Mouse (Mus musculus) CH12.LX (cell line): ENCODE results near the gene Gng2. TPM values are rescaled to one million over a fixed set of nuclear protein-coding genes. Genes with fewer than 3 reads are reported as not detected.

Experiments
- DNase-seq: peaks from one replicate; pipeline ENCODE4 v3.0.0-alpha.2; 2013; ENCODE audit errors: extremely low read depth
- H3K27ac ChIP-seq: 2 replicates; pipeline ENCODE4 v1.5.1; 2012; ENCODE audit warnings: low read depth, mild to moderate bottlenecking, control low read depth, moderate library complexity; ENCODE audit not compliant: insufficient read depth
- H3K27me3 ChIP-seq: replicated peaks from 2 replicates; pipeline ENCODE3; 2012; ENCODE audit warnings: inconsistent platforms
- H3K36me3 ChIP-seq, 2 experiments: replicated peaks in 1 of 2; 2 replicates each; pipeline versions ENCODE3 to v1.6.1; 2012; ENCODE audit warnings: inconsistent platforms in 1 of 2, low read length in 1 of 2, mild to moderate bottlenecking in 1 of 2, mixed read lengths in 1 of 2, moderate library complexity in 1 of 2; ENCODE audit not compliant: control insufficient read depth in 1 of 2, insufficient read depth in 1 of 2
- H3K4me1 ChIP-seq, 2 experiments: 2 replicates each; pipeline ENCODE4 v1.6.1; 2012; ENCODE audit warnings: inconsistent platforms in 1 of 2, moderate library complexity in 1 of 2; ENCODE audit not compliant: insufficient read depth in 2 of 2, control insufficient read depth in 1 of 2
- H3K4me2 ChIP-seq: 2 replicates; pipeline ENCODE4 v1.6.1; 2012; ENCODE audit warnings: low read depth, mild to moderate bottlenecking, control low read depth; ENCODE audit not compliant: poor library complexity, insufficient read depth, severe bottlenecking
- H3K4me3 ChIP-seq, 3 experiments: fragments of 150-350 bp in 1 of 3; sonication (generic) in 1 of 3; replicated peaks in 1 of 3; 2 replicates each; pipeline versions ENCODE3 to v1.5.1; 2011 to 2012; ENCODE audit warnings: low read depth in 2 of 3, low read length in 2 of 3, mild to moderate bottlenecking in 2 of 3, moderate library complexity in 2 of 3, control low read depth in 1 of 3, improper control_type of control experiment in 1 of 3, inconsistent platforms in 1 of 3, mixed read lengths in 1 of 3; ENCODE audit not compliant: poor library complexity in 1 of 3
- H3K79me2 ChIP-seq: replicated peaks from 2 replicates; pipeline ENCODE4 v1.6.1; 2012; ENCODE audit warnings: mild to moderate bottlenecking, moderate library complexity; ENCODE audit not compliant: control insufficient read depth, poor library complexity, insufficient read depth, severe bottlenecking; ENCODE audit errors: extremely low read depth
- H3K9ac ChIP-seq: 2 replicates; pipeline ENCODE4 v1.6.1; 2012; ENCODE audit warnings: low read depth, mild to moderate bottlenecking, control low read depth, moderate library complexity; ENCODE audit not compliant: insufficient read depth
- H3K9me3 ChIP-seq: replicated peaks from 2 replicates; pipeline ENCODE3; 2012; ENCODE audit warnings: low read length, inconsistent platforms, mixed read lengths
- BHLHE40 ChIP-seq: IDR thresholded peaks from 2 replicates; pipeline ENCODE4 v1.6.1; 2011; ENCODE audit warnings: mild to moderate bottlenecking, low read depth, low read length, improper control_type of control experiment
- CHD1 ChIP-seq: IDR thresholded peaks from 2 replicates; pipeline ENCODE4 v1.6.1; 2012; ENCODE audit warnings: low read depth, low read length, improper control_type of control experiment, inconsistent platforms
- CHD2 ChIP-seq: IDR thresholded peaks from 2 replicates; pipeline ENCODE4 v1.6.1; 2011; ENCODE audit warnings: low read length, improper control_type of control experiment
- CTCF ChIP-seq, 2 experiments: IDR thresholded peaks in 1 of 2; conservative IDR thresholded peaks in 1 of 2; 2 replicates each; pipeline ENCODE4 v1.5.1; 2011 to 2012; ENCODE audit warnings: low read depth in 2 of 2, low read length in 2 of 2, improper control_type of control experiment in 1 of 2, inconsistent platforms in 1 of 2, mild to moderate bottlenecking in 1 of 2, moderate library complexity in 1 of 2
- E2F4 ChIP-seq: IDR thresholded peaks from 2 replicates; pipeline ENCODE4 v1.6.1; 2011; ENCODE audit warnings: low read depth, low read length, improper control_type of control experiment; ENCODE audit not compliant: insufficient replicate concordance
- ELF1 ChIP-seq: IDR thresholded peaks from 2 replicates; pipeline ENCODE4 v1.6.1; 2014; ENCODE audit warnings: low read depth, mild to moderate bottlenecking, inconsistent platforms, low read length, improper control_type of control experiment
- ETS1 ChIP-seq: conservative IDR thresholded peaks from 2 replicates; pipeline ENCODE4 v1.6.1; 2012; ENCODE audit warnings: low read depth, mild to moderate bottlenecking, inconsistent platforms, low read length, improper control_type of control experiment, moderate library complexity
- GABPA ChIP-seq: IDR thresholded peaks from 2 replicates; pipeline ENCODE4 v1.6.1; 2012; ENCODE audit warnings: low read depth, low read length, improper control_type of control experiment, inconsistent platforms; ENCODE audit not compliant: insufficient replicate concordance
- HCFC1 ChIP-seq: IDR thresholded peaks from 2 replicates; pipeline ENCODE4 v1.6.1; 2012; ENCODE audit warnings: low read depth, mild to moderate bottlenecking, inconsistent platforms, low read length, improper control_type of control experiment
- IRF4 ChIP-seq: IDR thresholded peaks from 2 replicates; pipeline ENCODE4 v1.6.1; 2014; ENCODE audit warnings: low read depth, mild to moderate bottlenecking, inconsistent platforms, low read length, improper control_type of control experiment
- JUN ChIP-seq: IDR thresholded peaks from 2 replicates; pipeline ENCODE4 v1.6.1; 2011; ENCODE audit warnings: low read depth, mild to moderate bottlenecking, low read length, improper control_type of control experiment, moderate library complexity; ENCODE audit not compliant: insufficient read depth
- JUND ChIP-seq: conservative IDR thresholded peaks from 2 replicates; pipeline ENCODE4 v1.6.1; 2011; ENCODE audit warnings: low read depth, low read length, improper control_type of control experiment
- KAT2A ChIP-seq: IDR thresholded peaks from 2 replicates; pipeline ENCODE4 v1.6.1; 2012; ENCODE audit warnings: low read length, improper control_type of control experiment, inconsistent platforms; ENCODE audit not compliant: insufficient replicate concordance
- MAFK ChIP-seq: IDR thresholded peaks from 2 replicates; pipeline ENCODE4 v1.6.1; 2011; ENCODE audit warnings: low read length, improper control_type of control experiment; ENCODE audit not compliant: insufficient replicate concordance
- MAX ChIP-seq: IDR thresholded peaks from 2 replicates; pipeline ENCODE4 v1.6.1; 2011; ENCODE audit warnings: low read length, improper control_type of control experiment
- MAZ ChIP-seq: IDR thresholded peaks from 2 replicates; pipeline ENCODE4 v1.6.1; 2012; ENCODE audit warnings: low read depth, mild to moderate bottlenecking, inconsistent platforms, low read length, improper control_type of control experiment, moderate library complexity
- MEF2A ChIP-seq: IDR thresholded peaks from 2 replicates; pipeline ENCODE4 v1.6.1; 2014; ENCODE audit warnings: low read depth, mild to moderate bottlenecking, inconsistent platforms, low read length, improper control_type of control experiment, borderline replicate concordance
- MXI1 ChIP-seq: IDR thresholded peaks from 2 replicates; pipeline ENCODE4 v1.6.1; 2011; ENCODE audit warnings: mild to moderate bottlenecking, low read depth, low read length, improper control_type of control experiment
- NELFE ChIP-seq: IDR thresholded peaks from 2 replicates; pipeline ENCODE4 v1.6.1; 2011; ENCODE audit warnings: low read depth, low read length, improper control_type of control experiment
- NRF1 ChIP-seq: IDR thresholded peaks from 2 replicates; pipeline ENCODE4 v1.6.1; 2014; ENCODE audit warnings: low read depth, mild to moderate bottlenecking, inconsistent platforms, low read length, improper control_type of control experiment, moderate library complexity
- PAX5 ChIP-seq: IDR thresholded peaks from 2 replicates; pipeline ENCODE4 v1.6.1; 2012; ENCODE audit warnings: low read length, inconsistent platforms, mixed read lengths
- POLR2AphosphoS2 ChIP-seq: IDR thresholded peaks from 2 replicates; pipeline ENCODE4 v1.6.1; 2011; ENCODE audit warnings: low read depth, low read length, improper control_type of control experiment
- RAD21 ChIP-seq: IDR thresholded peaks from 2 replicates; pipeline ENCODE4 v1.6.1; 2011; ENCODE audit warnings: low read depth, mild to moderate bottlenecking, low read length, improper control_type of control experiment, moderate library complexity
- RCOR1 ChIP-seq: conservative IDR thresholded peaks from 2 replicates; pipeline ENCODE4 v1.6.1; 2012; ENCODE audit warnings: low read depth, mild to moderate bottlenecking, inconsistent platforms, low read length, improper control_type of control experiment
- SIN3A ChIP-seq: IDR thresholded peaks from 2 replicates; pipeline ENCODE4 v1.6.1; 2012; ENCODE audit warnings: low read length, improper control_type of control experiment, inconsistent platforms
- SMC3 ChIP-seq: IDR thresholded peaks from 2 replicates; pipeline ENCODE4 v1.6.1; 2011; ENCODE audit warnings: low read depth, low read length, improper control_type of control experiment
- TBP ChIP-seq: conservative IDR thresholded peaks from 2 replicates; pipeline ENCODE4 v1.6.1; 2011; ENCODE audit warnings: low read depth, low read length, improper control_type of control experiment
- TCF12 ChIP-seq: IDR thresholded peaks from 2 replicates; pipeline ENCODE4 v1.6.1; 2014; ENCODE audit warnings: low read depth, mild to moderate bottlenecking, inconsistent platforms, low read length, improper control_type of control experiment
- UBTF ChIP-seq: IDR thresholded peaks from 2 replicates; pipeline ENCODE4 v1.6.1; 2012; ENCODE audit warnings: low read depth, mild to moderate bottlenecking, inconsistent platforms, low read length, improper control_type of control experiment, moderate library complexity
- USF1 ChIP-seq: IDR thresholded peaks from 2 replicates; pipeline ENCODE4 v1.6.1; 2014; ENCODE audit warnings: low read depth, mild to moderate bottlenecking, inconsistent platforms, low read length, improper control_type of control experiment
- USF2 ChIP-seq: conservative IDR thresholded peaks from 2 replicates; pipeline ENCODE4 v1.6.1; 2011; ENCODE audit warnings: low read depth, low read length, improper control_type of control experiment
- ZC3H11A ChIP-seq: IDR thresholded peaks from 2 replicates; pipeline ENCODE4 v1.6.1; 2012; ENCODE audit warnings: low read depth, mild to moderate bottlenecking, inconsistent platforms, low read length, improper control_type of control experiment
- ZKSCAN1 ChIP-seq: IDR thresholded peaks from 2 replicates; pipeline ENCODE4 v1.6.1; 2012; ENCODE audit warnings: low read depth, inconsistent platforms, low read length, improper control_type of control experiment, borderline replicate concordance
- dilution Hi-C: fragments of 300-500 bp; cut with MboI; formaldehyde crosslinking; loops from 2 replicates; pipeline ENCODE4 v1.14.3; 2020; ENCODE audit warnings: low sequenced_read_pairs; ENCODE audit not compliant: extremely low pct_unique_long_range_greater_than_20kb, extremely low pct_ligation_motif_present
- in situ Hi-C: fragments of 300-500 bp; cut with MboI; formaldehyde crosslinking; loops from 3 replicates; pipeline ENCODE4 v1.14.3; 2019; ENCODE audit warnings: low sequenced_read_pairs, low pct_ligation_motif_present, low pct_unique_long_range_greater_than_20kb, mixed read lengths
- polyA plus RNA-seq: library from polyadenylated mRNA; unstranded; fragments of >175 nt; gene quantifications from 2 replicates; pipeline ENCODE4 v1.2.1, GENCODE M21; 2012; ENCODE audit warnings: low read depth; ENCODE audit not compliant: insufficient read length
- total RNA-seq, 2 experiments: library from RNA; depleted of rRNA; stranded (reverse); fragments of 300-350 nt in 1 of 2; fragments of >200 nt in 1 of 2; gene quantifications; 2 replicates each; pipeline ENCODE4 v1.2.3; 2012 to 2014

Gng2 gene
- total and polyA plus RNA-seq, 3 experiments, result 52.1 to 67.7 (median 63.4) TPM

DNA sequence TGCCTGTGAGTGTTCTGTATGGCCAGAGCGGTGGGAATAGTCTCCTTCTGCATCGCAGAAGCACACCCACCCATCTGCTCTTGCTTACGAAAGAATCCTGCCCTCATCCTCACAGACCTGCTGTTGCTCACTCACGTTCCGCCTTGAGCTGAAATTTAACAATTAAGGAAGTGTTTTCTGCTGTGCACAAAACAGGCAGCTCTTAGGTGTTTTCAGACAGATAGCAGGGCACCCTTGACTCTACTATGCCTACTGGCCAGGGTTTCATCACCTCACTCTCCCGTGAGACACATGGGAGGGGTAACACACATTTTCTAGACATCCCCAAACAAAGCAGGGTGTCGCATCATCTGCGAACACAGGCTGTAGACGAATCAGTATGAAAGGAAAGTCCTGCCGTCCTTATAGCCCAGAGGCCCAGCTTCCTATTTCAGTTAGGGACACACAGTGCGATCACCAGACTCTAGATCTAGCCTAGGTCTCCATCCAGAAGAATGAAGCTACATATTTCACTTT, 2.4 kb downstream of the Gng2 start (continued):
- TF ChIP-seq CHD2, result no peak
- peak; percentile 63 for TF ChIP-seq TBP
- peak; percentile 71 for TF ChIP-seq BHLHE40
- no peak for TF ChIP-seq ZKSCAN1
- 0 out of 2 replicates have a peak, but pooled peaks have one; percentile 53 for TF ChIP-seq MAZ
- 0 out of 2 replicates have a peak, but pooled peaks have one; percentile 29 for TF ChIP-seq ELF1
- TF ChIP-seq SIN3A, result peak; percentile 79
- no peak for TF ChIP-seq E2F4
- no peak for TF ChIP-seq JUN

DNA sequence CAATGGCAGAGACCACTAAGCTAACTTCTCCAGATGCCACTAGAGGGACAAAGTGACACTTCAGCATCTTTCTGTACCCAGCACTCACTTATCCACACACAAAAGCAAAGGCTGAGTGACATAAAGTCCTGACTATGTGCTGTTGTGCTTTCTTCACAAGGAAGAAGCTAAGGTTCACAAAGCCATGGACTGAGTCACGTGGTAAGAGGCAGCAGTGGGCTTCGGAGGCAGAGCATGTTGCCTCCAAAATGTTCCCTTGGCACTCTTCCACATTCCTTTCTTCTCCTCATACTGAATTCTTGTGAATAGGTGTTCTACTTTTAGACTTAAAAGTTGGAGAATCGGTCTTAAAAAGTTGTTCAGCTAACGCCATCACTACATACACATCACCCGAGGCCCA, 3.0 kb downstream of the Gng2 start:
- dilution Hi-C loops, result no loop called here
- TF ChIP-seq MAFK (no peak), POLR2AphosphoS2 (no peak), MEF2A (no peak), RCOR1 (no peak), ZKSCAN1 (peak; percentile 93), E2F4 (no peak), MAX (no peak; the same call in 1 of the 2 replicates), ZC3H11A (no peak), TBP (no peak), CTCF (conservative IDR thresholded peaks at IDR 0.05 in 1 of 2, IDR thresholded peaks at IDR 0.05 in 1 of 2; ENCODE audit: low read depth in 2 of 2, low read length in 2 of 2) (peak in 1 of 2 experiments; percentile 39; a peak in 2 of 4 replicates), HCFC1 (no peak), PAX5 (no peak), CHD1 (no peak), USF1 (peak; percentile 24; the same call in 1 of the 2 replicates), CHD2 (no peak), JUN (no peak), IRF4 (no peak), SMC3 (peak; percentile 24), RAD21 (no peak), ELF1 (no peak), USF2 (no peak), JUND (no peak), TCF12 (no peak), NRF1 (no peak), NELFE (no peak), ETS1 (no peak), GABPA (no peak), MXI1 (no peak), UBTF (no peak), BHLHE40 (no peak), KAT2A (no peak)
- no peaks in the 10 kb centered on the region for H3K9me3 ChIP-seq
- peak overlapping the region in 2 of 3 experiments; percentile 49 to 66 for H3K4me3 ChIP-seq
- no peaks in the 10 kb centered on the region for H3K27me3 ChIP-seq
- in situ Hi-C loops, result loop anchor here (10.0 kb wide), 1 partner anchor 90 kb away; no protein-coding TSS in a partner anchor
- no peak for DNase-seq
- H3K4me1 ChIP-seq, result peaks cover 22 to 56% of the 10 kb centered on the region in 2 experiments
- peaks cover 33% of the 10 kb centered on the region for H3K79me2 ChIP-seq
- H3K4me2 ChIP-seq, result peak overlapping the region; percentile 89
- peak overlapping the region; percentile 68 for H3K9ac ChIP-seq
- peaks cover 0 to 4% of the 10 kb centered on the region in 2 experiments for H3K36me3 ChIP-seq
- H3K27ac ChIP-seq, result peak overlapping the region; percentile 74; the same call in 1 of the 2 replicates
